Mouse (Mus musculus): ENCODE data around the gene Hspe1.
"Not testable (repeated sequence)": the region's sequence is repeated elsewhere in the genome, so short reads cannot be mapped to it uniquely, and the experiment has no call there.

Gene Hspe1

GRCm38 (mm10) chr1:55087932-55088610 lies at the start of gene Hspe1, which contains the start of gene Hspd1:
TSS of gene Hspe1 (plus strand) at chr1:55088132.
TSS of gene Hspd1 (minus strand) at chr1:55088243.
- peak; percentile 98 to 99 for DNase-seq (ENCODE audit: low spot score in 2 of 2)

GRCm38 (mm10) chr1:55039944-55040343 lies 48.0 kb upstream of the Hspe1 start:
- no peak for DNase-seq (ENCODE audit: low spot score in 2 of 2)

GRCm38 (mm10) chr1:55041691-55042090 lies 46.2 kb upstream of the Hspe1 start:
- DNase-seq (ENCODE audit: low spot score in 2 of 2), result no peak

- no peak for DNase-seq (ENCODE audit: low spot score in 2 of 2)
Measured at GRCm38 (mm10) chr1:55042246-55042645, 45.7 kb upstream of the Hspe1 start.

GRCm38 (mm10) chr1:55043164-55043563 lies 44.8 kb upstream of the Hspe1 start:
- no peak for DNase-seq (ENCODE audit: low spot score in 2 of 2)

- DNase-seq (ENCODE audit: low spot score in 2 of 2), result no peak
Measured at GRCm38 (mm10) chr1:55048841-55049587, 38.9 kb upstream of the Hspe1 start.

- no peak for DNase-seq (ENCODE audit: low spot score in 2 of 2)
Measured at GRCm38 (mm10) chr1:55051671-55052070, 36.3 kb upstream of the Hspe1 start.

- DNase-seq (ENCODE audit: low spot score in 2 of 2), result peak; percentile 97 to 99
Measured at GRCm38 (mm10) chr1:55052355-55052953, 35.5 kb upstream of the Hspe1 start, which contains the start of gene Coq10b. TSS of gene Coq10b (plus strand) at chr1:55052770.

GRCm38 (mm10) chr1:55053005-55053404 lies 34.9 kb upstream of the Hspe1 start:
- peak in 1 of 2 experiments; percentile 87 for DNase-seq (ENCODE audit: low spot score in 2 of 2)

- DNase-seq (ENCODE audit: low spot score in 2 of 2), result no peak
Measured at GRCm38 (mm10) chr1:55053596-55053995, 34.3 kb upstream of the Hspe1 start.

GRCm38 (mm10) chr1:55055322-55056115 lies 32.4 kb upstream of the Hspe1 start:
- DNase-seq (ENCODE audit: low spot score in 2 of 2), result no peak

- not testable (repeated sequence) for DNase-seq (ENCODE audit: low spot score in 2 of 2)
Measured at GRCm38 (mm10) chr1:55058383-55058782, 29.5 kb upstream of the Hspe1 start.

- no peak for DNase-seq (ENCODE audit: low spot score in 2 of 2)
Measured at GRCm38 (mm10) chr1:55061099-55061498, 26.8 kb upstream of the Hspe1 start.

GRCm38 (mm10) chr1:55061772-55062171 lies 26.2 kb upstream of the Hspe1 start:
- DNase-seq (ENCODE audit: low spot score in 2 of 2), result no peak

- not testable (repeated sequence) for DNase-seq (ENCODE audit: low spot score in 2 of 2)
Measured at GRCm38 (mm10) chr1:55072328-55072727, 15.6 kb upstream of the Hspe1 start.

GRCm38 (mm10) chr1:55074757-55075156 lies 13.2 kb upstream of the Hspe1 start:
- no peak for DNase-seq (ENCODE audit: low spot score in 2 of 2)

- DNase-seq (ENCODE audit: low spot score in 2 of 2), result no peak
Measured at GRCm38 (mm10) chr1:55075652-55076394, 12.1 kb upstream of the Hspe1 start.

- no peak for DNase-seq (ENCODE audit: low spot score in 2 of 2)
Measured at GRCm38 (mm10) chr1:55076395-55076743, 11.6 kb upstream of the Hspe1 start.

GRCm38 (mm10) chr1:55076849-55077516 lies 10.9 kb upstream of the Hspe1 start:
- DNase-seq (ENCODE audit: low spot score in 2 of 2), result no peak

GRCm38 (mm10) chr1:55079677-55080076 lies 8.3 kb upstream of the Hspe1 start:
- DNase-seq (ENCODE audit: low spot score in 2 of 2), result no peak

GRCm38 (mm10) chr1:55082106-55082505 lies 5.8 kb upstream of the Hspe1 start:
- no peak for DNase-seq (ENCODE audit: low spot score in 2 of 2)
